Mouse (Mus musculus): ENCODE measurements around the gene Zfp456. TPM values are rescaled to one million over a fixed set of nuclear protein-coding genes. Genes with fewer than 3 reads are reported as not detected.
"Not testable (repeated sequence)": the region's sequence is repeated elsewhere in the genome, so short reads cannot be mapped to it uniquely, and the experiment has no call there.

Gene Zfp456
- polyA plus RNA-seq (2015; fragmentation: Nextera tagmentation; extraction: Ambion mirVana): 1.0 and 1.7 TPM in 2 replicates

DNA sequence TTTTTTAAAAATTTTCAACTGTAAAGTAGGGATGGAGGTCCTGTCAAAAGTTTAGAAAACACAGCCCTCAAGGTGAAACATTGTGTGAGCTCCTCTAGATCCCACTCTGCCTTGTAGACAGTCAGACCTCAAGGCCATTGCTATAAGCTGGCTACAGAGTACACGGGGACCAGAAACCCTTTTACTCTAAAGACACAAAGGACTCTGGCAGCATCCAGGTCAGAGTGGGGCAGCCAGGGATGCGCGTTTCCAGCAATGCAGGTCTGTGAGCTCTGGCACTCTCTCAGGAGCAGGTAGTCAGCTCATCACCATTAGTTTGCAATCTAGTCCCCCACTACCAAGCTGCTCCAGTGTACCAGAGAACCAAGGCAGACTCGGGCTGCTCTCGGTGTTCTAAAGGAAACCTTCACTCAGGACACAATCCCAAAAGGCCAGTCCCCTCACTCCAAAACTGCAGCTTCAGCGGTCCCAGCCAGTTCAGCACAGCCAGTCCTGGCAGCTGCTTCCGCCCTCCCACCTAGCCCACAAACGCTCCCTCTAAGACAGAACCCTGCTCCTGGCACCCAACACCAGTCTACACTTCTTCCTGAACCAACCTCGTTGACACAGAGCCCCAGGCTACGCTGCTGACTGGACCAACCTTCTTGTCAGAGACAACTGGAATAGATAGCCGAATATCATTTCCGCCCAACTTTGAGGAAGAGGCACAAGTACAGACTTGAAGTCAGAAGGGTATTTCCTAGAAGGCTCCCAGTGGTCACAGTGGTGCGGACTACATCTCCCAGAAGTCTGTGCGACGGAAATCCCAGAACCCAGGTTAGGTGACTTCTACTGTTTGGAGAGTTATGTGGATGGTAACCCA, at the start of gene Zfp456, which contains the start of gene Gm28041:
Zfp456 (minus strand) TSS at position 761 of the 862 bp plus-strand sequence.
Gm28041 (minus strand) TSS at position 684 of the 862 bp plus-strand sequence.
- not testable (repeated sequence) for H3K4me1 ChIP-seq (ENCODE audit: control insufficient read depth, insufficient read depth, low read length); H3K36me3 ChIP-seq (ENCODE audit: control insufficient read depth, insufficient read depth); H3K27me3 ChIP-seq (ENCODE audit: control insufficient read depth, insufficient read depth, low read length); H3K27ac ChIP-seq (ENCODE audit: low read length); H3K9me3 ChIP-seq (replicated peaks; ENCODE audit: control insufficient read depth, low read length)
- Histone ChIP-seq H3K4me2 (ENCODE audit: low read depth, low read length) (peak within 1 kb of the TSS; percentile 71), H3K9ac (ENCODE audit: low read length) (peak within 1 kb of the TSS; percentile 67), H3K4me3 (ENCODE audit: low read length) (peak within 1 kb of the TSS; percentile 72)
- peak; percentile 93 for ATAC-seq (replicated peaks; ENCODE audit: extremely low read depth, insufficient read depth, low FRiP score)
- 12% methylated on average over 13 of the region's 15 CpGs for WGBS

GRCm38 (mm10) chr13:67422532-67422931, 46.9 kb upstream of the Zfp456 start:
- H3K27ac ChIP-seq (ENCODE audit: low read length); H3K4me3 ChIP-seq (ENCODE audit: low read length); H3K9me3 ChIP-seq (replicated peaks; ENCODE audit: control insufficient read depth, low read length); ATAC-seq (replicated peaks; ENCODE audit: extremely low read depth, insufficient read depth, low FRiP score); H3K4me1 ChIP-seq (ENCODE audit: control insufficient read depth, insufficient read depth, low read length); H3K27me3 ChIP-seq (ENCODE audit: control insufficient read depth, insufficient read depth, low read length); H3K4me2 ChIP-seq (ENCODE audit: low read depth, low read length); H3K9ac ChIP-seq (ENCODE audit: low read length); H3K36me3 ChIP-seq (ENCODE audit: control insufficient read depth, insufficient read depth): not testable (repeated sequence)
- WGBS: 56% methylated on average over 2 of the region's 2 CpGs

DNA sequence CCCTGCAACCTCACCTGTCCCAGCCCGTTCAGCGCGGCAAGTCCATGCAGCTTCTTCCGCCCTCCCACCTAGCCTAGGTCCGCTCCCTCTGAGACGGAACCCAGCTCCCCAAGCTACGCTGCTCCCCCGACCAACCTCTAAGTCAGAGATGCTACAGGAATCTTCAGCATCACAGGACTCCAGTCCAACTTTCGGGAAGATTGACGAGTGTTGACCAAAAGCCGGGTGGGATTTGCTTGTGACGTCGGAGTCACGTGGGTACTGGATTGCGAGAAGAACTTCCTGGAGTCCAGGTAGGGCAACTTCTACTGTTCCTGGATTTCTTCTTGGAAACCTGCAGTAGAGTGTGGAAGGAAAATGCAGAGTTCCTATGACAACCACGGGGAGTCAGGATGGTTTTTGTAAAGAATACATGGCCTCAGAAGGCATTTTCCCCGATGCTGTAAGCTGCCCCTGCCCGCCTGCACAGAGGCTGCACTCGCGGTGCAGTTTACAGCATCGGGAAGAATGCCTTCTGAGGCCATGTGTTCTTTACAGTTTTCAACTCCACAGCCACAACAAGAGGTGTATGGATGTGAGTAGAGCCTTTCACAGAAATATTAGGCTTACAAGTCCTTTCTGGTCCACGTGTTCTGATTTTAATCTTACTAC, 45.7 kb upstream of the Zfp456 start, which contains the start of gene Zfp459:
Zfp459 (minus strand) TSS at position 212 of the 651 bp plus-strand sequence.
- Histone ChIP-seq H3K4me2 (ENCODE audit: low read depth, low read length) (peak within 1 kb of the TSS; percentile 97), H3K36me3 (ENCODE audit: control insufficient read depth, insufficient read depth) (no peaks in the 10 kb centered on the region), H3K4me3 (ENCODE audit: low read length) (peak within 1 kb of the TSS; percentile 83), H3K9me3 (replicated peaks; ENCODE audit: control insufficient read depth, low read length) (no peaks in the 10 kb centered on the region), H3K4me1 (ENCODE audit: control insufficient read depth, insufficient read depth, low read length) (0 out of 2 replicates have a peak, but pooled peaks cover 3% of the 10 kb centered on the region), H3K27me3 (ENCODE audit: control insufficient read depth, insufficient read depth, low read length) (no peaks in the 10 kb centered on the region), H3K9ac (ENCODE audit: low read length) (peak within 1 kb of the TSS; percentile 76), H3K27ac (ENCODE audit: low read length) (no peak within 1 kb of the TSS)
- WGBS: 2% methylated on average over 22 of the region's 22 CpGs
- ATAC-seq (replicated peaks; ENCODE audit: extremely low read depth, insufficient read depth, low FRiP score): peak; percentile 55

DNA sequence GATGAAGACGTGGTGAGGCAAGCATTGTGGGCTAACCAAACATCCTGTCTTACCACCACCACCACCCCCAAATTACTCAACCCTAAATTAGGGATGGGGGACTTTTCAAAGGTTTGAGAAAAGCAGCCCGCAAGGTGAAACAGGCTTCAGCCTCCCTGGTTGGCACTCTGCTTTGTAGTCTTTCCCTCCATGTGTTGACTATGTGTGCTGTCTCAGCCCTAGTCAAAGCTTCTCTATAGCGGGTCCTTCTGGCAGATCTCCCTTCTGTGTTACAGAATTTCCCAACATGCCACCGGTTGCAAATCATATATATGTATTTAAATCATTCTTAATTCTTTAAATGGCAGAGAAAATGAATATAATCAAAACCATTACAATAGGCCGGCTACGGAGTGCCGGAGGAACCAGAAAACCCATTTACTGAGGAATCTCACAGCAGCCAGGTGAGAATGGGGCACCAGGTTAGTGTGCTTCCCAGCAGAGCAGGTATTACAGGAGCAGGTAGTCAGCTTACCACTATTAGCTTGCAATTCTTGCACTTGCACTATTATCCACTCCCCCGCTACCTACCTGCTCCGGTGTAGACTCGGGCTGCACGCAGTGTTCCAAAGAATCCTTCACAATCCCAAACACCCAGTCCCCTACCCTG, 45.1 kb upstream of the Zfp456 start:
- Histone ChIP-seq H3K27me3 (ENCODE audit: control insufficient read depth, insufficient read depth, low read length) (no peaks in the 10 kb centered on the region), H3K9me3 (replicated peaks; ENCODE audit: control insufficient read depth, low read length) (no peaks in the 10 kb centered on the region), H3K9ac (ENCODE audit: low read length) (peak overlapping the region; percentile 76), H3K4me2 (ENCODE audit: low read depth, low read length) (peak overlapping the region; percentile 97), H3K4me1 (ENCODE audit: control insufficient read depth, insufficient read depth, low read length) (0 out of 2 replicates have a peak, but pooled peaks cover 3% of the 10 kb centered on the region), H3K36me3 (ENCODE audit: control insufficient read depth, insufficient read depth) (no peaks in the 10 kb centered on the region), H3K27ac (ENCODE audit: low read length) (no peak overlapping the region), H3K4me3 (ENCODE audit: low read length) (peak overlapping the region; percentile 83)
- ATAC-seq (replicated peaks; ENCODE audit: extremely low read depth, insufficient read depth, low FRiP score): no peak; the same call in 1 of the 2 replicates
- WGBS: 34% methylated on average over 11 of the region's 11 CpGs

DNA sequence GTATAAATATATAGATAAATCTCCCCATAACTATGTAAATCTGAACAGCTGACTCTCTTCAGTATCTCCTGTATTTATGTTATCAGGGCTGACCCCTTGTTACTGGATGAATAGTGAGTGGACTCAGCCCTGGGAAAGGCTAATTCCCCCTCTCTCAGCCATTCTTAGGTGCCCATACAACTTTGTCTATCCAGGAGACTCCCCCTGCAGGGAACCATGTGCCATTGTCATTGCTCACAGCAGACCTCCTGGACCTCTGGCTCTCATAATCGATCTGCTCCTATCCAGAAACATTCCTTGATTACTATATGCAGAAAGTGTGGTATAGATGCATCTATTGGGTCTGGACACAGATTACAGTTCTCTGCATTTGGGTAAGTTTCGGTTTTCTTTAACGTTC, 41.2 kb upstream of the Zfp456 start:
- 0 out of 2 replicates have a peak, but pooled peaks cover 3% of the 10 kb centered on the region for H3K4me1 ChIP-seq (ENCODE audit: control insufficient read depth, insufficient read depth, low read length)
- no peaks in the 10 kb centered on the region for H3K9me3 ChIP-seq (replicated peaks; ENCODE audit: control insufficient read depth, low read length)
- WGBS: 78% methylated on average over 3 of the region's 3 CpGs
- no peaks in the 10 kb centered on the region for H3K36me3 ChIP-seq (ENCODE audit: control insufficient read depth, insufficient read depth)
- no peak overlapping the region for H3K4me2 ChIP-seq (ENCODE audit: low read depth, low read length)
- H3K27me3 ChIP-seq (ENCODE audit: control insufficient read depth, insufficient read depth, low read length): no peaks in the 10 kb centered on the region
- H3K4me3 ChIP-seq (ENCODE audit: low read length): no peak overlapping the region
- no peak overlapping the region for H3K9ac ChIP-seq (ENCODE audit: low read length)
- H3K27ac ChIP-seq (ENCODE audit: low read length): no peak overlapping the region
- ATAC-seq (replicated peaks; ENCODE audit: extremely low read depth, insufficient read depth, low FRiP score): no peak

- 83% methylated on average over 6 of the region's 6 CpGs for WGBS
- Histone ChIP-seq H3K4me1 (ENCODE audit: control insufficient read depth, insufficient read depth, low read length) (0 out of 2 replicates have a peak, but pooled peaks cover 1% of the 10 kb centered on the region), H3K36me3 (ENCODE audit: control insufficient read depth, insufficient read depth) (no peaks in the 10 kb centered on the region), H3K9ac (ENCODE audit: low read length) (no peak overlapping the region), H3K9me3 (replicated peaks; ENCODE audit: control insufficient read depth, low read length) (no peaks in the 10 kb centered on the region), H3K4me2 (ENCODE audit: low read depth, low read length) (no peak overlapping the region), H3K27me3 (ENCODE audit: control insufficient read depth, insufficient read depth, low read length) (no peaks in the 10 kb centered on the region), H3K4me3 (ENCODE audit: low read length) (no peak overlapping the region), H3K27ac (ENCODE audit: low read length) (no peak overlapping the region)
- no peak for ATAC-seq (replicated peaks; ENCODE audit: extremely low read depth, insufficient read depth, low FRiP score)
Observed at GRCm38 (mm10) chr13:67415759-67416158, 40.1 kb upstream of the Zfp456 start.

DNA sequence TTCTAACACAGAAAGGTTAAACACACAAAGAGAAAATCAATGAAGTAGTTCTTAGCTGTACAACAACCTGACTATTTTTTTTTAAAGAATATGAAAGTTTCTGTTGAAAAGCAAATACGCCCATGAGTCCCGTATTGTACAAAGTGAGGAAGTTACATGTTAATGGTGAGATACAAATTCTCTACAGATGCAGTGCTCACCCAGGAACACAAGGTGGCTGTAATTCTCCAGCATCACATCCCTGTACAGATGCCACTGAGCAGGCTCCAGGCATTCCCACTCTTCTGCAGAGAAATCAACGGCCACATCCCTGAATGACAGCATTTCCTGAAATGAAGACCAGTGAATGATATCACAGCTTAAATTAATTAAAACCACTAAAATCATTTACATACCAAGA, 38.0 kb upstream of the Zfp456 start:
- not testable (repeated sequence) for H3K4me1 ChIP-seq (ENCODE audit: control insufficient read depth, insufficient read depth, low read length); H3K27ac ChIP-seq (ENCODE audit: low read length); H3K36me3 ChIP-seq (ENCODE audit: control insufficient read depth, insufficient read depth); H3K9ac ChIP-seq (ENCODE audit: low read length); H3K4me3 ChIP-seq (ENCODE audit: low read length); H3K4me2 ChIP-seq (ENCODE audit: low read depth, low read length); ATAC-seq (replicated peaks; ENCODE audit: extremely low read depth, insufficient read depth, low FRiP score); H3K27me3 ChIP-seq (ENCODE audit: control insufficient read depth, insufficient read depth, low read length); H3K9me3 ChIP-seq (replicated peaks; ENCODE audit: control insufficient read depth, low read length)
- 54% methylated on average over 3 of the region's 3 CpGs for WGBS

DNA sequence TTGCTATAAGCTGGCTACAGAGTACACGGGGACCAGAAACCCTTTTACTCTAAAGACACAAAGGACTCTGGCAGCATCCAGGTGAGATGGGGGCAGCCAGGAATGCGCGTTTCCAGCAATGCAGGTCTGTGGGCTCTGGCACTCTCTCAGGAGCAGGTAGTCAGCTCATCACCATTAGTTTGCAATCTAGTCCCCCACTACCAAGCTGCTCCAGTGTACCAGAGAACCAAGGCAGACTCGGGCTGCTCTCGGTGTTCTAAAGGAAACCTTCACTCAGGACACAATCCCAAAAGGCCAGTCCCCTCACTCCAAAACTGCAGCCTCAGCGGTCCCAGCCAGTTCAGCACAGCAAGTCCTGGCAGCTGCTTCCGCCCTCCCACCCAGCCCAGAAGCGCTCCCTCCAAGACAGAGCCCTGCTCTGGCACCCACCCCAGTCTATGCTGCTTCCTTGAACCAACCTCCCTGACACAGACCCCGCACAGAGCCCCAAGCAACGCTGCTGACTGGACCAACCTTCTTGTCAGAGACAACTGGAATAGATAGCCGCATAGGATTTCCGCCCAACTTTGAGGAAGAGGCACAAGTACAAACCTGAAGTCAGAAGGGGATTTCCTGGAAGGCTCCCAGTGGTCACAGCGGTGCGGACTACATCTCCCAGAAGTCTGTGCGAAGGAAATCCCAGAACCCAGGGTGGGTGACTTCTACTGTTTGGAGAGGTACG, 23.7 kb upstream of the Zfp456 start, which contains the start of gene Zfp429:
Zfp429 (minus strand) TSS at position 637 of the 721 bp plus-strand sequence.
- peak within 1 kb of the TSS; percentile 78 for H3K9ac ChIP-seq (ENCODE audit: low read length)
- peak within 1 kb of the TSS; percentile 62 for H3K4me2 ChIP-seq (ENCODE audit: low read depth, low read length)
- not testable (repeated sequence) for H3K27me3 ChIP-seq (ENCODE audit: control insufficient read depth, insufficient read depth, low read length); H3K36me3 ChIP-seq (ENCODE audit: control insufficient read depth, insufficient read depth); H3K4me1 ChIP-seq (ENCODE audit: control insufficient read depth, insufficient read depth, low read length); H3K9me3 ChIP-seq (replicated peaks; ENCODE audit: control insufficient read depth, low read length)
- 3% methylated on average over 14 of the region's 16 CpGs for WGBS
- peak within 1 kb of the TSS; percentile 57; the same call in 1 of the 2 replicates for H3K27ac ChIP-seq (ENCODE audit: low read length)
- peak; percentile 95 for ATAC-seq (replicated peaks; ENCODE audit: extremely low read depth, insufficient read depth, low FRiP score)
- peak within 1 kb of the TSS; percentile 86 for H3K4me3 ChIP-seq (ENCODE audit: low read length)

Measured in heart, embryonic 16.5 days (tissue).